Mouse (Mus musculus) common myeloid progenitor, adult 5-6 weeks (primary cell): ENCODE data around the gene Crtc3. TPM values are rescaled to one million over a fixed set of nuclear protein-coding genes. Genes with fewer than 3 reads are reported as not detected.
A peak's percentile ranks its signal among the peaks of the same experiment; 100 is the strongest.

Experiments used
- ATAC-seq: replicated peaks from 2 replicates; pipeline ENCODE4 v1.8.0; 2016; ENCODE audit warnings: low read depth, mild to moderate bottlenecking, moderate TSS enrichment, inconsistent platforms; ENCODE audit not compliant: poor library complexity, severe bottlenecking
- total RNA-seq: library from RNA; stranded (forward); fragments of 200-1000, 187-1606 nt; gene quantifications from 2 replicates; pipeline ENCODE4 v1.2.3, GENCODE M21; 2017

Crtc3 gene
- total RNA-seq, 1 experiment from 2014 or later = 15.8 TPM

- ATAC-seq = peak; percentile 57
These were observed 739 bp downstream of the Crtc3 start for GRCm38 (mm10) chr7:80687721-80688555.

- no peak for ATAC-seq
These were observed 3.0 kb downstream of the Crtc3 start for GRCm38 (mm10) chr7:80685639-80686038.

GRCm38 (mm10) chr7:80682630-80683029 is 6.0 kb downstream of the Crtc3 start:
- ATAC-seq = no peak

GRCm38 (mm10) chr7:80680218-80680847 is 8.3 kb downstream of the Crtc3 start:
- peak; percentile 87 for ATAC-seq

- ATAC-seq = 0 out of 2 replicates have a peak, but pooled peaks have one; percentile 32
These were observed 16.4 kb downstream of the Crtc3 start for GRCm38 (mm10) chr7:80672323-80672722.

GRCm38 (mm10) chr7:80670889-80671288 is 17.8 kb downstream of the Crtc3 start:
- ATAC-seq = no peak

GRCm38 (mm10) chr7:80667190-80667589 is 21.5 kb downstream of the Crtc3 start:
- peak; percentile 89 for ATAC-seq

- no peak for ATAC-seq
These were observed 22.3 kb downstream of the Crtc3 start for GRCm38 (mm10) chr7:80666198-80666915.

GRCm38 (mm10) chr7:80661082-80661481 is 27.6 kb downstream of the Crtc3 start:
- ATAC-seq = no peak

- no peak for ATAC-seq
These were observed 28.1 kb downstream of the Crtc3 start for GRCm38 (mm10) chr7:80660619-80661018.

- ATAC-seq = no peak
These were observed 30.8 kb downstream of the Crtc3 start for GRCm38 (mm10) chr7:80657896-80658295.

- ATAC-seq = no peak
These were observed 33.2 kb downstream of the Crtc3 start for GRCm38 (mm10) chr7:80655350-80656013.

- no peak for ATAC-seq
These were observed 33.8 kb downstream of the Crtc3 start for GRCm38 (mm10) chr7:80654926-80655325.

GRCm38 (mm10) chr7:80654393-80654792 is 34.3 kb downstream of the Crtc3 start:
- peak; percentile 33; the same call in 1 of the 2 replicates for ATAC-seq

- 0 out of 2 replicates have a peak, but pooled peaks have one; percentile 3 for ATAC-seq
These were observed 34.7 kb downstream of the Crtc3 start for GRCm38 (mm10) chr7:80653971-80654370.

GRCm38 (mm10) chr7:80653077-80653476 is 35.6 kb downstream of the Crtc3 start:
- no peak for ATAC-seq

GRCm38 (mm10) chr7:80652289-80652688 is 36.4 kb downstream of the Crtc3 start:
- ATAC-seq = peak; percentile 20; the same call in 1 of the 2 replicates

GRCm38 (mm10) chr7:80647437-80647871 is 41.2 kb downstream of the Crtc3 start:
- peak; percentile 83 for ATAC-seq

- ATAC-seq = no peak
These were observed 42.3 kb downstream of the Crtc3 start for GRCm38 (mm10) chr7:80646093-80647025.
